Mouse (Mus musculus) intestine, embryonic 15.5 days (tissue): ENCODE measurements around the gene Eef1g. TPM values are rescaled to one million over a fixed set of nuclear protein-coding genes. Genes with fewer than 3 reads are reported as not detected.
A peak's percentile ranks its signal among the peaks of the same experiment; 100 is the strongest.

Experiments used
- ATAC-seq: fragments of 200-750 bp; cut with Nextera tagmentation; 2 replicates; pipeline ENCODE4 v1.8.0; 2017; ENCODE audit warnings: moderate TSS enrichment, moderate library complexity
- H3K27ac ChIP-seq: fragments of 300-500 bp; sonication (generic); 2 replicates; pipeline ENCODE4 v1.5.1; 2015; ENCODE audit warnings: mild to moderate bottlenecking, inconsistent platforms
- H3K27me3 ChIP-seq: fragments of 300-500 bp; sonication (generic); replicated peaks from 2 replicates; pipeline ENCODE4 v1.6.1; 2015; ENCODE audit warnings: inconsistent platforms
- H3K36me3 ChIP-seq: fragments of 300-500 bp; sonication (generic); 2 replicates; pipeline ENCODE4 v1.6.1; 2015; ENCODE audit warnings: inconsistent platforms
- H3K4me1 ChIP-seq: fragments of 300-500 bp; sonication (generic); replicated peaks from 2 replicates; pipeline ENCODE4 v1.6.1; 2015; ENCODE audit warnings: inconsistent platforms
- H3K4me2 ChIP-seq: fragments of 300-500 bp; sonication (generic); replicated peaks from 2 replicates; pipeline ENCODE4 v1.6.1; 2015; ENCODE audit warnings: mild to moderate bottlenecking, inconsistent platforms
- H3K4me3 ChIP-seq: fragments of 300-500 bp; sonication (generic); replicated peaks from 2 replicates; pipeline ENCODE4 v1.5.1; 2015; ENCODE audit warnings: inconsistent platforms
- H3K9ac ChIP-seq: fragments of 300-500 bp; sonication (generic); 2 replicates; pipeline ENCODE4 v1.6.1; 2015; ENCODE audit warnings: inconsistent platforms
- H3K9me3 ChIP-seq: fragments of 300-500 bp; sonication (generic); 2 replicates; pipeline ENCODE4 v1.6.1; 2016; ENCODE audit warnings: inconsistent platforms
- WGBS: fragments of 180-500 bp; shearing (Covaris S2); methylation state at CpG from one replicate; pipeline ENCODE4 v1.1.7; 2015; 5-methylcytosine and 5-hydroxymethylcytosine counted together
- polyA plus RNA-seq: library from polyadenylated mRNA; unstranded; fragments of >200 nt; fragmentation: Nextera tagmentation; extraction: Ambion mirVana; gene quantifications from 2 replicates; pipeline ENCODE4 v1.2.1, GENCODE M21; 2015

Gene Eef1g
- 436 and 453 TPM in 2 replicates for polyA plus RNA-seq

DNA sequence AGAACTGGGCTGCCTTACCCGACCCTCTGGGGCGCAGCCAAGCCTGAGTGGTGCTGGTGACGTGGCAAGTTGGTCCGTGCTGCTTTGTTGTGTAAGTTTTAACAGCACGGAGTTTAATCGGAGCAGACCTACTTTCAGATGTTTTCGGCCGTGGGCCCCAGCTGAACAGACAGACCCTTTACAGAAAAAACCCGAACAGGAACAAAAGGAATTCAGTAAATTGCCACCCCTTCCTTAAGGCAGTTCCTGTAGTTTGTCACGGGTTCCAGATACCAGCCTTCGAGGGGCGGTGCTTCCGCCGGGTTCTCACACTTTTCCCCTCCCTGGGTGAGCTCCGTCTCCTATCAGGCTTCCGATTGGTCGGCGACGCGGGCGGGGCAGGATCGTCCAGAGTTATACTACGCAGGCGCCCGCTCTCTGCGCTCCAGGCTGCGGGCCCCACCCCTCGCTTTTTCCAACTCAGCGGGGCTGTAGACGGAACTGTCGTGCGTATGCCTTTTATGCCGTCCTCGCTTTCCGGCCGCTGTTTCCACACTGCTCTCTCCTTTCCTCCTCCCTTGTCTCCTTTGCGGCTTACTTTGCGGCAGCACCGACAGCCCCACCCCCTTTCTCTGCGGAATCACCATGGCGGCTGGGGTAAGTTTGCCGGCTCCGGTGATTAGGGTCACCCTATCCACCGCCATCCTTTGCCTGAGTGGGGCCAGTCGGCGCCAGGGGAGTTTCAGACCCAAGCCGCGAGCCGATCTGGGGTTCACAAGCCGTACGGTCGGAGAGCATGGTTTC, at the start of gene Eef1g:
Gene Eef1g, plus strand, starts transcription at position 452 of the 783 bp plus-strand sequence.
- Histone ChIP-seq H3K27me3 (no peaks in the 10 kb centered on the region), H3K27ac (peak within 1 kb of the TSS; percentile 93), H3K36me3 (peaks cover 46% of the 10 kb centered on the region), H3K9me3 (no peaks in the 10 kb centered on the region), H3K4me1 (peaks cover 9% of the 10 kb centered on the region), H3K4me2 (peak within 1 kb of the TSS; percentile 74), H3K9ac (peak within 1 kb of the TSS; percentile 85), H3K4me3 (peak within 1 kb of the TSS; percentile 77)
- peak; percentile 99 for ATAC-seq
- under 1% methylated on average over 52 of the region's 52 CpGs for WGBS

GRCm38 (mm10) chr19:8919000-8919399, 47.8 kb upstream of the Eef1g start:
- H3K9ac ChIP-seq, result no peak overlapping the region
- 89% methylated on average over 3 of the region's 3 CpGs for WGBS
- H3K4me2 ChIP-seq, result no peak overlapping the region
- H3K4me1 ChIP-seq, result no peaks in the 10 kb centered on the region; the same call in 1 of the 2 replicates
- H3K27ac ChIP-seq, result no peak overlapping the region
- no peaks in the 10 kb centered on the region for H3K9me3 ChIP-seq
- peaks cover 25% of the 10 kb centered on the region for H3K36me3 ChIP-seq
- no peak overlapping the region for H3K4me3 ChIP-seq
- no peaks in the 10 kb centered on the region for H3K27me3 ChIP-seq
- no peak for ATAC-seq

DNA sequence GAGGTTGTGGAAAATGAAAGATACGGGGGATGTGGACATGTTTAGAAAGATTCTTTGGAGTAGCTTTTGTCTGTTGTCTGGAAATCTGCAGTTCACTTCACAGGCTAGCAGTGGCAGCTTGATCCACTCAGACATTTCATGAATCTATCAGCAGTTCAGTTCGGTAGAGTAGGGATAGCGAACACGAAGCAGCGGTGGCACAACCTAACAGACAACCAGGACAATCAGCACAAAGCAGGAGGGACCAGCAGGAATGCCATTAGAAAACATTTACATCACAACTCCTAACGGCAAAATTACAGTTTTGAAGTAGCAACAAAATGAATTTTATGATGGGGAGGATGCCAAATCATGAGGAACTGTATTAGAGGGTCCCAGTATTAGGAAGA, 47.2 kb upstream of the Eef1g start:
- H3K9ac ChIP-seq, result 0 out of 2 replicates have a peak overlapping the region, but pooled peaks have one; percentile 85
- ATAC-seq, result no peak
- 65% methylated on average over 6 of the region's 6 CpGs for WGBS

DNA sequence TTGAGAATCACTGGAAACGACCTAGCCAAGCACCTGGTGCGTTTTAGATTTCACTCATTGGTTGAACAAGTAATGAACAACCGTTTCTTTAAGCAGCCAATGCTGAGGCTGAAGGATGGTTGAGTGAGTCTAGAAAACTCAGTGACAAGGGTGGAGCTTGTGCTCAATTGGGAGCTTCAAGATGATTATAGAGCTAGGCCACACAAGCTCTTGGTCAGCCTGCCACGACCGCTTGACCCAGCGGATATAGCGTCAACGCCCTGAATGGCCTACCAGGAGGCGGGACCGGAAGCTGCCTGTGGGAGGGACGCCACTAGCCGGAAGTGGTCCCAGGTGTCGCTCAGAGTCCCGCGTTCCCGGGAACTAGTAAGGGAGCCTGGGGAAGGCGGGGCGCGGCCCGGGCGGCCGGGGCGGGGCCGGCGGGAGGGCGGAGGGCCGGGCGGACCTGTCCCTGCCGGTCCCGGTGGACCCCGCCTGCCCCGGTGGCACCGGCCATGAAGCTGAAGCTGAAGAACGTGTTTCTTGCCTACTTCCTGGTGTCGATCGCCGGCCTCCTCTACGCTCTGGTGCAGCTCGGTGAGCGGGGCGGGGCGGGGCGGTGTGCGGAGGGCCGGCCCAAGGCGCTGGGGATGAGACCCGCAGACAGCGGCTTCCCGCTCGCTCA, 46.6 kb upstream of the Eef1g start, which contains the start of gene B3gat3:
Gene B3gat3, plus strand, starts transcription at position 302 of the 664 bp plus-strand sequence.
- peak within 1 kb of the TSS; percentile 75 for H3K4me2 ChIP-seq
- peaks cover 15% of the 10 kb centered on the region for H3K36me3 ChIP-seq
- peak within 1 kb of the TSS; percentile 87 for H3K4me3 ChIP-seq
- peak within 1 kb of the TSS; percentile 85 for H3K9ac ChIP-seq
- no peaks in the 10 kb centered on the region; the same call in 1 of the 2 replicates for H3K4me1 ChIP-seq
- peak within 1 kb of the TSS; percentile 92 for H3K27ac ChIP-seq
- H3K27me3 ChIP-seq, result no peaks in the 10 kb centered on the region
- WGBS, result 2% methylated on average over 49 of the region's 50 CpGs
- no peaks in the 10 kb centered on the region for H3K9me3 ChIP-seq
- peak; percentile 98 for ATAC-seq

More for the DNA sequence above, 47.2 kb upstream of the Eef1g start:
- Histone ChIP-seq H3K36me3 (peaks cover 19% of the 10 kb centered on the region), H3K4me3 (no peak overlapping the region; the same call in 1 of the 2 replicates), H3K27ac (peak overlapping the region; percentile 92), H3K27me3 (no peaks in the 10 kb centered on the region), H3K4me1 (no peaks in the 10 kb centered on the region; the same call in 1 of the 2 replicates), H3K4me2 (peak overlapping the region; percentile 75), H3K9me3 (no peaks in the 10 kb centered on the region)

GRCm38 (mm10) chr19:8920836-8921291, 46.0 kb upstream of the Eef1g start:
- no peaks in the 10 kb centered on the region for H3K9me3 ChIP-seq
- peak overlapping the region; percentile 92 for H3K27ac ChIP-seq
- 1% methylated on average over 6 of the region's 6 CpGs for WGBS
- peak overlapping the region; percentile 75 for H3K4me2 ChIP-seq
- ATAC-seq, result peak; percentile 7
- H3K4me1 ChIP-seq, result no peaks in the 10 kb centered on the region; the same call in 1 of the 2 replicates
- H3K36me3 ChIP-seq, result peaks cover 13% of the 10 kb centered on the region
- H3K4me3 ChIP-seq, result peak overlapping the region; percentile 87
- H3K27me3 ChIP-seq, result no peaks in the 10 kb centered on the region
- peak overlapping the region; percentile 85 for H3K9ac ChIP-seq

DNA sequence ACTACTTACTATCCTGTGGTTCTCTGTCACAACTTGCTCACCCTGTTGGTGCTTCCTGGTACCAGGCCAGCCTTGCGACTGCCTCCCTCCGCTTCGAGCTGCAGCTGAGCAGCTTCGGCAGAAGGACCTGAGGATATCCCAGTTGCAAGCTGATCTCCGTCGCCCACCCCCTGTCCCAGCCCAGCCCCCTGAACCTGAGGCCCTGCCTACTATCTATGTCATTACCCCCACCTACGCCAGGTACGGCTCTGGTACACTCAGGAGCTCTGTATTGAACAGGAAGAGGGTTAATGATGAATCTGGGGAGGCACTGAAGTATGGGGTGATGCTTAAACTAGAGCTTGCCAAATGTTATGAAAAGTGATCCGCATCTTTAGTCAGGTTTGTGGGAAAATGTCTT, 45.1 kb upstream of the Eef1g start:
- Histone ChIP-seq H3K4me2 (peak overlapping the region; percentile 75), H3K27me3 (no peaks in the 10 kb centered on the region), H3K27ac (no peak overlapping the region), H3K9me3 (no peaks in the 10 kb centered on the region), H3K9ac (0 out of 2 replicates have a peak overlapping the region, but pooled peaks have one; percentile 34), H3K4me1 (no peaks in the 10 kb centered on the region; the same call in 1 of the 2 replicates), H3K4me3 (0 out of 2 replicates have a peak overlapping the region, but pooled peaks have one; percentile 87), H3K36me3 (0 out of 2 replicates have a peak, but pooled peaks cover 7% of the 10 kb centered on the region)
- 75% methylated on average over 9 of the region's 9 CpGs for WGBS
- ATAC-seq, result no peak

DNA sequence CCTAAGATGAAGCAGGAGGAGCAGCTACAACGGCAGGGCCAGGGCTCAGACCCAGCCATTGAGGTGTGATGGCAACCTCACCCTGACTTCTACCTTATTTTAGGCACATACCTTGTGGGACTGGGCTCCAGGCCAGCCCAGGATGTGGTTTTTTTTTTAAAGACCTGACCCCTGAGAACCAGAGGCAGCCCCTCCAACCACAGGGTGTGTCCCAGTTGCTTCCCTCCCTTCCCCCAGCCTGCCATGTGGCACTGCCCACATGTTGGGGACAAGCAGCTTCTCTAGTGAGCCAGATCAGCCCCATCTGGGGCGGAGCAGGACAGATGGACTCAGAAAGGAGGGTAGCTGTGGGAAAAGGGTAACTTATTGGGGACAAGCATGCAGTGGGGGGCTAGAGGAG, 40.1 kb upstream of the Eef1g start:
- H3K36me3 ChIP-seq, result 0 out of 2 replicates have a peak, but pooled peaks cover 4% of the 10 kb centered on the region
- H3K27ac ChIP-seq, result no peak overlapping the region
- no peaks in the 10 kb centered on the region for H3K9me3 ChIP-seq
- no peak for ATAC-seq
- peaks cover 20% of the 10 kb centered on the region for H3K4me1 ChIP-seq
- H3K4me2 ChIP-seq, result no peak overlapping the region
- H3K9ac ChIP-seq, result no peak overlapping the region
- no peaks in the 10 kb centered on the region for H3K27me3 ChIP-seq
- 83% methylated on average over 2 of the region's 2 CpGs for WGBS
- no peak overlapping the region for H3K4me3 ChIP-seq

GRCm38 (mm10) chr19:8927891-8928525, 38.8 kb upstream of the Eef1g start:
- no peak overlapping the region for H3K27ac ChIP-seq
- H3K9ac ChIP-seq, result no peak overlapping the region
- ATAC-seq, result no peak
- H3K36me3 ChIP-seq, result 0 out of 2 replicates have a peak, but pooled peaks cover 4% of the 10 kb centered on the region
- H3K9me3 ChIP-seq, result no peaks in the 10 kb centered on the region
- H3K27me3 ChIP-seq, result no peaks in the 10 kb centered on the region
- peaks cover 20% of the 10 kb centered on the region for H3K4me1 ChIP-seq
- no peak overlapping the region for H3K4me3 ChIP-seq
- no peak overlapping the region for H3K4me2 ChIP-seq
- WGBS, result 82% methylated on average over 12 of the region's 12 CpGs

- H3K4me1 ChIP-seq, result peaks cover 20% of the 10 kb centered on the region
- peak overlapping the region; percentile 83 for H3K4me2 ChIP-seq
- no peaks in the 10 kb centered on the region for H3K27me3 ChIP-seq
- peak; percentile 30 for ATAC-seq
- WGBS, result 24% methylated on average over 16 of the region's 16 CpGs
- H3K36me3 ChIP-seq, result peaks cover 6% of the 10 kb centered on the region; the same call in 1 of the 2 replicates
- peak overlapping the region; percentile 91 for H3K27ac ChIP-seq
- peak overlapping the region; percentile 88 for H3K4me3 ChIP-seq
- peak overlapping the region; percentile 88 for H3K9ac ChIP-seq
- no peaks in the 10 kb centered on the region for H3K9me3 ChIP-seq
Observed at GRCm38 (mm10) chr19:8928689-8929223, 38.1 kb upstream of the Eef1g start.

DNA sequence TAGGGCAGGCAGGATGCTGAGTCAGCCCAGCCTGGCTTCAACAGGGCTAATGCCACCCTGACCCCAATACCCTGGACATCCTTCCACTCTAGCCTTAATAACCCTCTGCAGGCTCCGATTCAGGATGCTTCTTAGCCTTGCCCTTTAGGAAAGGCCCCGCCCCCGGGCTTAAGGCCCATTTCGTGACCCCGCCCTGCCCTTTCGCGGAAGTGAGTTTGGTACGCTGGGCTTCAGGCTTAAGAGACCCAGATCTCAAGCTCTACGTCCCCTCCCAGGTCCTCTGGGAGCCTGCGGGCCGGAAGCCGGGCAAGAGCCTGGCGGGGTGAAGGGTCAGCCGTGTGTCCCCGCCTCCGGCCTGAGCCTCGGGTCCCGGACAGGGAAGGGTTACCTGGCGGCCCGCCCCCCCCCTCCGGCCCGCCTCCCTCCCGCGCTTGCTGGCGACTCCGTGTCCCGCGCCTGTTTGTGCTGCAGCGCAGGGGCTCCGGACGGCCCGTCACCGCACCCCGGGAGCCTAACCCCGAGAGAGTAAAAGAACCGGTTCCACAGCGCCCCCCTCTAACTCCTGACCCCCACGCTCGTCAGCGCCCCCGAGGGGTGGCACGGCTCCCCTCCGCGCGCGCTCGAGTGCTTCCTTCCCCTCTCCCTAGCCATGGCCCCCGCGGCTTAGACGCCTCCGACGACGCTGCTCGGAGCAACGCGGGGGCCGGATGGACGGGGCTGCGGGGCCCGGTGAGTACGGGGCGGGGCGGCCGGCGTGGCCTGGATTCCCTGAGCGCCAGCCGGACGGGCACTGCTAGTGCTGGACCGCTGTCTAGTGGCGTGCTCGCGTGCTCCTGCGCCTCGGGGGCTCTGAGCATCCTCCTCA, 37.4 kb upstream of the Eef1g start, which contains the start of the genes Rom1 and Eml3:
Gene Rom1, minus strand, starts transcription at position 133 of the 865 bp plus-strand sequence.
Gene Eml3, plus strand, starts transcription at position 329 of the 865 bp plus-strand sequence.
- peaks cover 10% of the 10 kb centered on the region; the same call in 1 of the 2 replicates for H3K36me3 ChIP-seq
- H3K9ac ChIP-seq, result peak within 1 kb of the TSS; percentile 88
- peak within 1 kb of the TSS; percentile 91 for H3K27ac ChIP-seq
- no peaks in the 10 kb centered on the region for H3K27me3 ChIP-seq
- WGBS, result under 1% methylated on average over 74 of the region's 74 CpGs
- peaks cover 20% of the 10 kb centered on the region for H3K4me1 ChIP-seq
- peak within 1 kb of the TSS; percentile 83 for H3K4me2 ChIP-seq
- H3K9me3 ChIP-seq, result no peaks in the 10 kb centered on the region
- peak within 1 kb of the TSS; percentile 88 for H3K4me3 ChIP-seq
- peak; percentile 87 for ATAC-seq
